Mouse (Mus musculus) hindbrain, embryonic 15.5 days (tissue): ENCODE results near the gene Akap8l. TPM values are rescaled to one million over a fixed set of nuclear protein-coding genes. Genes with fewer than 3 reads are reported as not detected.

Experiments used
- ATAC-seq: fragments of 200-750 bp; cut with Nextera tagmentation; 2 replicates; pipeline ENCODE4 v1.8.0; 2017; ENCODE audit warnings: low read depth, moderate number of reproducible peaks, moderate TSS enrichment; ENCODE audit not compliant: low FRiP score
- H3K27ac ChIP-seq: fragments of 300-500 bp; sonication (generic); replicated peaks from 2 replicates; pipeline ENCODE4 v1.5.1; 2015; ENCODE audit warnings: mild to moderate bottlenecking, inconsistent platforms
- H3K27me3 ChIP-seq: fragments of 300-500 bp; sonication (generic); 2 replicates; pipeline ENCODE4 v1.6.1; 2015; ENCODE audit warnings: control low read depth, inconsistent platforms
- H3K36me3 ChIP-seq: fragments of 300-500 bp; sonication (generic); 2 replicates; pipeline ENCODE4 v1.6.1; 2015; ENCODE audit warnings: control low read depth, inconsistent platforms
- H3K4me1 ChIP-seq: fragments of 300-500 bp; sonication (generic); replicated peaks from 2 replicates; pipeline ENCODE4 v1.6.1; 2015; ENCODE audit warnings: control low read depth, inconsistent platforms
- H3K4me2 ChIP-seq: fragments of 300-500 bp; sonication (generic); 2 replicates; pipeline ENCODE4 v1.6.1; 2015; ENCODE audit warnings: moderate library complexity, mild to moderate bottlenecking, inconsistent platforms
- H3K4me3 ChIP-seq: fragments of 300-500 bp; sonication (generic); 2 replicates; pipeline ENCODE4 v1.5.1; 2015; ENCODE audit warnings: mild to moderate bottlenecking, inconsistent platforms
- H3K9ac ChIP-seq: fragments of 300-500 bp; sonication (generic); 2 replicates; pipeline ENCODE4 v1.6.1; 2015; ENCODE audit warnings: inconsistent platforms
- H3K9me3 ChIP-seq: fragments of 300-500 bp; sonication (generic); 2 replicates; pipeline ENCODE4 v1.6.1; 2016; ENCODE audit warnings: control low read depth, inconsistent platforms
- WGBS: fragments of 180-500 bp; shearing (Covaris S2); methylation state at CpG from one replicate; pipeline ENCODE4 v1.1.7; 2015; 5-methylcytosine and 5-hydroxymethylcytosine counted together
- polyA plus RNA-seq: library from polyadenylated mRNA; unstranded; fragments of >200 nt; fragmentation: Nextera tagmentation; extraction: Ambion mirVana; gene quantifications from 2 replicates; pipeline ENCODE4 v1.2.1, GENCODE M21; 2015

The Akap8l gene
- 161 and 171 TPM in 2 replicates for polyA plus RNA-seq

DNA sequence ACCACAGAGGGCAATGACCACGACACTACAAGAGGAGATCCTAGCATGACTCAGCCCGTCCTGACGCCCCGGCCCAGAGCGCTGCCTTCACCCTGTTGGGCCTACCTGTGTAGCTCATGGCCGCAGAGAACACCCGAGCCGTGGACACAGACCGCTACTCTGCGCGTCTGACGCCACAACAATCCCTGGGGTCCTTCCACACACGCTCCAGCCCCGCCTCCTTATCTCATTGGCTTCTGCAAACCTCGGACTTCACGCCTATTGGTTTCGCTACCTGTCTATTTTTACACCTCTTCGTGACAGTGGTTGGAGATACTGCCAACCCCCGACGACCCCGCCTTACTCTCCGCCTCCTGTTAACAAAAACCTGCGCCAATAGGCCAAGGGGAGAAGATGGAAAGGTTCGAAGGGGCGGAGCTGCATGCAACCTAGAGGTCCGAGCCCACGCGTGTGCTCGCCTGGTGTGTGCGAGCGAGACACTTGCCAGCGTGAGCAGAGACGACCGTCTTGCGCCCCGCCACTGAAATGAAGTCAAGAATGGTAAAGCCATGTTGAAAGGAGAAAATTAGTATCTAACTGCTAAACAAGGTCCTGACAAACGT lies at the start of gene Akap8l:
Gene Akap8l (minus strand): TSS at position 226 of the 602 bp plus-strand sequence.
- Histone ChIP-seq H3K36me3 (peaks cover 10% of the 10 kb centered on the region), H3K4me2 (peak within 1 kb of the TSS; percentile 76), H3K4me3 (peak within 1 kb of the TSS; percentile 90), H3K27me3 (no peaks in the 10 kb centered on the region), H3K9me3 (no peaks in the 10 kb centered on the region), H3K9ac (peak within 1 kb of the TSS; percentile 87), H3K27ac (peak within 1 kb of the TSS; percentile 91), H3K4me1 (peaks cover 43% of the 10 kb centered on the region)
- ATAC-seq, result peak; percentile 97
- under 1% methylated on average over 37 of the region's 37 CpGs for WGBS

DNA sequence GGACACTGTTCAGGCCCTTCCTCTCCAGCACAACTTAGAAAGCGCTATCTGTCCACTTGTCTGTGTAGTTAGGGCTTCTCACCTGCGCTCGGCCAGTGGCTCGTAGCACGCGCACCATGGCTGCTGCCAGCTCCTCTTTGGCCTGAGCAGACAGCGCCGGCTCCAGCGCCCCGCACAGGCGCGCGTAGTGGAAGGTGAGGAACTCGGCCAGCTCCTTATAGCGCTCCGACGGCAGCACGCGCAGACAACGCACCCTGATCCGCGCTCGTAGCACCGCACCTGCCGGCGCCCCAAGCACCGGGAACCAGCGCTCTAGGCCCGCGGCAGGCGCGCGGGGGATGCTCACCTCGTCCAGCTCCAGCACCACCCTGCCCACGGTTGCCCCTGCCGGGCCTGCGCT lies 45.9 kb upstream of the Akap8l start:
- no peak for ATAC-seq
- Histone ChIP-seq H3K4me1 (peaks cover 7% of the 10 kb centered on the region), H3K27ac (no peak overlapping the region), H3K4me3 (peak overlapping the region; percentile 29), H3K9ac (no peak overlapping the region), H3K9me3 (no peaks in the 10 kb centered on the region), H3K27me3 (peaks cover 82% of the 10 kb centered on the region), H3K36me3 (no peaks in the 10 kb centered on the region), H3K4me2 (peak overlapping the region; percentile 51)
- 5% methylated on average over 37 of the region's 37 CpGs for whole genome bisulfite sequencing

- Histone ChIP-seq H3K27ac (no peak overlapping the region), H3K27me3 (peaks cover 82% of the 10 kb centered on the region), H3K9ac (no peak overlapping the region), H3K36me3 (no peaks in the 10 kb centered on the region), H3K4me1 (peaks cover 7% of the 10 kb centered on the region), H3K4me2 (no peak overlapping the region), H3K4me3 (no peak overlapping the region), H3K9me3 (no peaks in the 10 kb centered on the region)
- WGBS, result 85% methylated on average over 10 of the region's 10 CpGs
- no peak for ATAC-seq
Measured at GRCm38 (mm10) chr17:32393944-32394343, 43.5 kb upstream of the Akap8l start.

DNA sequence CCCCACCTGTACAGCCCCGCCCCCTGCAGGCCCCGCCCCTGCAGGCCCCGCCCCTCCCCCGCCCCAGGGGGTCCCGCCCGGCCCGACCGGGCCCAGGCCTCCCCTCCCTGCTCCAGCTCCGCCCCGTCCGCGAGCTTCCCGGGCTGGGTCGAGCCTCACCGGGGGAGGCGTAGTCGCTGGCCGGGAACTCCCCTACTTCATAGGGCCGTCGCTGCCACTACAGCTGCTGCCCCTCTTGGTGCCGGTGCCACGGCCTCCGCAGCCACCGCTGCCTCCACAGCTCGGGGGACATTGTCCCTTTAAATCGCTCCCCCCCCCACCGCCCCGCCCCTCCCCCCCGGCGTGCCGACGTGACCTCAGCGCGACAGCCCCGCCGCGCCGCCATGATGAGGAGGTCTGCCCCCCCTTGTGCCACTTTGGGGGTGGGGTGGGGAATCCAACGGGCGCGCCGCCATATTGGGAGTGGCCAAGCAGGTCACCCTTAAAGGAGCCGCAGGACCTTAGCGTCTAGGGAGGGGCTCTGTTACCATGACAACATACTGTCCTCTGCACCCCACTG lies 38.8 kb upstream of the Akap8l start, which contains the start of gene Wiz:
Gene Wiz (minus strand): TSS at position 339 of the 559 bp plus-strand sequence.
- H3K9ac ChIP-seq, result peak within 1 kb of the TSS; percentile 95
- peaks cover 13% of the 10 kb centered on the region for H3K36me3 ChIP-seq
- peak within 1 kb of the TSS; percentile 84 for H3K27ac ChIP-seq
- peak; percentile 86 for ATAC-seq
- under 1% methylated on average over 39 of the region's 44 CpGs for WGBS
- no peaks in the 10 kb centered on the region for H3K9me3 ChIP-seq
- peaks cover 36% of the 10 kb centered on the region for H3K27me3 ChIP-seq
- peak within 1 kb of the TSS; percentile 96 for H3K4me2 ChIP-seq
- peak within 1 kb of the TSS; percentile 75 for H3K4me3 ChIP-seq
- H3K4me1 ChIP-seq, result peaks cover 23% of the 10 kb centered on the region

DNA sequence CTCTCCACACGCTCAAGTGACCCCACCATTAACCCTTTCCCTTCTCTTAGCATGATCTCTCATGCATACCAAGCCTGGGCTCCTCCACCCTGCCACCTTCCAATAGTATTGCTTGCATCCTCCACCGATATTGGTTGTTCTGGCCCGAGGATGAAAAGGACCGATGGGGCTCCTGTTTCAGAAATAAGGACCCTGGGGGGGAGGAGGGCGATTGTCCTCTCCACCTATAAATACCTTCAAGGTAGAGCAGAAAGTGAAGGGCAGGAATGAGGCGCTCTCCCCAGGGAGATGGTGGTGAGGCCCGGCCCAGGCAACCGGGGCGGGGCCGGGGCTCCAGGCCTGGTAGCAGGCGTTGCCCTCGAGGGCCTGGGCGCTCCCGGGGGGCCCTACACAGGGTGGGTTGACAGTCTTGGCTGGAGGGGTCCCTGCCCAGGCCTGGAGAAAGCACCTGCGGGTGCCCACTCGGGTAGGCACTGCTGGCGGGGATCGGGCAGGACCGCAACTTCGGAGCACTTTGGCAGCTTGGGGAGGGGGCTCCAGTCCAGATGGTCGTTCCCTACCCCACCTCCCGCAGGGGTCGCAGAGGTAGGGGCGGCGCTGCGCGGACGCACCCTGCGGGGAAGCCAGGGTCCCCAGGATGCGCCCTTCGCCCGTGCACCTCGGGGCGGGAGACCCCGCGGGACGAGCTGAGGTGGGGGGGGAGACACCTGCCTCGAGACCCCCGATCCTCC lies 38.1 kb upstream of the Akap8l start:
- Histone ChIP-seq H3K27me3 (peaks cover 31% of the 10 kb centered on the region), H3K9ac (peak overlapping the region; percentile 95), H3K4me3 (peak overlapping the region; percentile 75), H3K4me1 (peaks cover 23% of the 10 kb centered on the region), H3K9me3 (no peaks in the 10 kb centered on the region), H3K27ac (peak overlapping the region; percentile 84), H3K4me2 (peak overlapping the region; percentile 96), H3K36me3 (peaks cover 19% of the 10 kb centered on the region)
- peak; percentile 66 for ATAC-seq
- 1% methylated on average over 33 of the region's 39 CpGs for WGBS

- peak overlapping the region; percentile 84 for H3K27ac ChIP-seq
- no peaks in the 10 kb centered on the region for H3K9me3 ChIP-seq
- WGBS, result 32% methylated on average over 7 of the region's 7 CpGs
- peak overlapping the region; percentile 95 for H3K9ac ChIP-seq
- peaks cover 22% of the 10 kb centered on the region for H3K36me3 ChIP-seq
- peak overlapping the region; percentile 96 for H3K4me2 ChIP-seq
- H3K4me1 ChIP-seq, result peaks cover 23% of the 10 kb centered on the region
- H3K4me3 ChIP-seq, result peak overlapping the region; percentile 75
- ATAC-seq, result peak; percentile 6; the same call in 1 of the 2 replicates
- H3K27me3 ChIP-seq, result peaks cover 27% of the 10 kb centered on the region
Measured at GRCm38 (mm10) chr17:32387986-32388369, 37.6 kb upstream of the Akap8l start.

- 78% methylated on average over 9 of the region's 9 CpGs for whole genome bisulfite sequencing
- H3K27ac ChIP-seq, result no peak overlapping the region
- H3K27me3 ChIP-seq, result peaks cover 16% of the 10 kb centered on the region
- H3K9me3 ChIP-seq, result no peaks in the 10 kb centered on the region
- H3K4me1 ChIP-seq, result peaks cover 23% of the 10 kb centered on the region
- H3K4me3 ChIP-seq, result no peak overlapping the region
- H3K9ac ChIP-seq, result no peak overlapping the region
- H3K36me3 ChIP-seq, result peaks cover 28% of the 10 kb centered on the region
- ATAC-seq, result no peak
- no peak overlapping the region for H3K4me2 ChIP-seq
Measured at GRCm38 (mm10) chr17:32386659-32387432, 36.4 kb upstream of the Akap8l start.

DNA sequence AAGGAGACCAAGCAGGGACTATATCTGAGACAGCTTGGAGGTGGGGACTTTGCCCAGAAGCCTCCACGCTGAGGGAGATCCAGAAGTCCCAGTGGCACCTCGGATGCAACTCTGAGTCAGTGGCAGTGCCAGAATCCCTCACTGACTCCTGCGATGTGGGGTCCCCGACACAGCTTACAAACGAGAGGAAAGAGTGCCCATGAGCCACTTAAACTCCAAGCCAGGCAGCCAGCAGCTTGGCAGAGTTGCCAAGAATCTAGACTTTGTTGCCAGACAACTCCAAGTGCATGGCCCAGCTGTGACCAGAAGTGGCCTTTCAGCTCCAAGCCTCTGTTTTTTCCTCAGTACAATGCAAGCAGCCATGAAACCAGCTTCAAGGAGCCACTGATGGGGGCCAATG lies 33.3 kb upstream of the Akap8l start:
- H3K9me3 ChIP-seq, result no peaks in the 10 kb centered on the region
- H3K9ac ChIP-seq, result no peak overlapping the region
- H3K27ac ChIP-seq, result no peak overlapping the region
- H3K4me1 ChIP-seq, result peaks cover 23% of the 10 kb centered on the region
- no peak overlapping the region for H3K4me2 ChIP-seq
- H3K36me3 ChIP-seq, result peaks cover 36% of the 10 kb centered on the region
- H3K27me3 ChIP-seq, result no peaks in the 10 kb centered on the region
- no peak overlapping the region for H3K4me3 ChIP-seq
- WGBS, result 76% methylated on average over 5 of the region's 5 CpGs
- ATAC-seq, result no peak

DNA sequence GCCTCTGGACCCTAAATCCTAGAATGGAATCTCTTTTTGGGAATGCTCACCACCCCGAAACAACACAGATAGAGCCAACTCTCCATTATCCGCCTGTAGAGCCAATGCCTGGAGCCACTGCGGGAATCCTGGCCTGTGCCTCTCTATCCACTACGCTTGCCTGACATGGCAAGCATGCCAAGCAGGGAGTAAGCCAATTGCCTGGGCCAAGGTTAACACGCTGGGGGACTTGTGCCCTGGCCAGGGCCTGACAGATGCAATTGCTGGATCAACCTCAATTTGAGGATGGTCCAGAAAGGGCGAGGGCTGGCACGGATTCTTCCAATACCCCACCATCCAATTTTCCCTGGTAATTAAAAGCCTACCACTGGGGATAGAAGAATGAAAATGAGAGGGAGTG lies 32.2 kb upstream of the Akap8l start:
- Histone ChIP-seq H3K27ac (no peak overlapping the region), H3K4me1 (peaks cover 12% of the 10 kb centered on the region), H3K36me3 (peaks cover 47% of the 10 kb centered on the region), H3K4me3 (no peak overlapping the region), H3K27me3 (no peaks in the 10 kb centered on the region), H3K9me3 (no peaks in the 10 kb centered on the region), H3K9ac (no peak overlapping the region), H3K4me2 (no peak overlapping the region)
- 73% methylated on average over 7 of the region's 7 CpGs for WGBS
- peak; percentile 54 for ATAC-seq

DNA sequence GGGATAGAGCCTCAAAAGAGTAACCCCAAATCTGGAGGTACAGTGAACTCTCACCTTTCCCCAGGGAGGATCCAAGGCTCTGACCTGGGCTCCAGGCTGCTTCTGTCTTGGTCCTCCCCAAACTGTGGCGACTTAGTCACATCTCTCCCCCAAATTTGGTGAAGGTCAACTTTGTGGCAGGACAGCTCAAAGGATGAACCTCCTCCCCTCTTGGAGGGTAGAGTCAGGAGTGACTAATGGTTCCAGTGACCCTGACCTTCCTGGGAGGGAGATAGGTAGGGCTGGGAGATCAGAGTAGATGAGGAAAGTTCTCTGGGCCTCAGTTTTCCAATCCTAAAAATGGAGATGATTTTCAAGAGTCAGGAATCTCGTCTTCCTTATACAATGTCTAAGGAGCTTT lies 28.4 kb upstream of the Akap8l start:
- H3K27me3 ChIP-seq, result no peaks in the 10 kb centered on the region
- WGBS, result 84% methylated on average over 2 of the region's 2 CpGs
- H3K4me1 ChIP-seq, result no peaks in the 10 kb centered on the region
- H3K4me3 ChIP-seq, result no peak overlapping the region
- no peak overlapping the region for H3K4me2 ChIP-seq
- no peaks in the 10 kb centered on the region for H3K9me3 ChIP-seq
- no peak overlapping the region for H3K9ac ChIP-seq
- ATAC-seq, result no peak
- no peak overlapping the region for H3K27ac ChIP-seq
- peaks cover 40% of the 10 kb centered on the region for H3K36me3 ChIP-seq

DNA sequence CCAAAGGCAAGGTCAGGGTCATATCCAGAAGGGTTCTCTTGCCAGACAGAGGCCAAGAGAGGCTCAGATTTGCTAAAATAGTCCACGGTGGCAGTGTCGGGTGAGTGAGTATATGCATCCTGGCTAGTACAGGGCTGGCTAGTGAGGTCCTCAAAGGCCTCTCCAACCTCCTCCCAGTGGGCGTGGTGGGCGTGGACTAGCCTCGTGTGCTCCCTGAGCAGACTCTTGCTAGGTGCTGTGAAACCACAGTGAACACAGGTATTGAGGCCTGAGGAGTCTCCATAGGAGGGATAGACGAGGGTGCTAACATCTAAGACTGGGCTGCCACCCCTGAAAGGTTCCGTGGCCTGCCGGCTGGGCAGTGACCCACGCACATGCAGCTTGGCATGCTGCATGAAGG lies 26.7 kb upstream of the Akap8l start:
- Histone ChIP-seq H3K4me2 (no peak overlapping the region), H3K9ac (no peak overlapping the region), H3K36me3 (peaks cover 28% of the 10 kb centered on the region), H3K4me3 (no peak overlapping the region), H3K27ac (no peak overlapping the region), H3K9me3 (no peaks in the 10 kb centered on the region), H3K27me3 (no peaks in the 10 kb centered on the region), H3K4me1 (no peaks in the 10 kb centered on the region)
- no peak for ATAC-seq
- 86% methylated on average over 9 of the region's 9 CpGs for whole genome bisulfite sequencing
